Mouse (Mus musculus) embryonic stem cell, embryonic (primary cell): ENCODE results near the gene Blvrb.

Experiments used
- CTCF ChIA-PET, 4 experiments: fragments of 300-600 bp in 2 of 4; fragments of 350-600 bp in 2 of 4; sonication (Branson Sonifier 250); formaldehyde crosslinking; loops; one replicate each; lab custom pipeline; 2022; ENCODE audit warnings: inconsistent platforms in 2 of 4; lab: Charles Lee
- POLR2A ChIA-PET, 4 experiments: fragments of 300-600 bp in 2 of 4; fragments of 350-600 bp in 2 of 4; sonication (Branson Sonifier 250); formaldehyde crosslinking; loops; one replicate each; lab custom pipeline; 2022; ENCODE audit warnings: antibody characterized with exemption in 4 of 4, inconsistent platforms in 1 of 4; lab: Charles Lee

Blvrb gene

DNA sequence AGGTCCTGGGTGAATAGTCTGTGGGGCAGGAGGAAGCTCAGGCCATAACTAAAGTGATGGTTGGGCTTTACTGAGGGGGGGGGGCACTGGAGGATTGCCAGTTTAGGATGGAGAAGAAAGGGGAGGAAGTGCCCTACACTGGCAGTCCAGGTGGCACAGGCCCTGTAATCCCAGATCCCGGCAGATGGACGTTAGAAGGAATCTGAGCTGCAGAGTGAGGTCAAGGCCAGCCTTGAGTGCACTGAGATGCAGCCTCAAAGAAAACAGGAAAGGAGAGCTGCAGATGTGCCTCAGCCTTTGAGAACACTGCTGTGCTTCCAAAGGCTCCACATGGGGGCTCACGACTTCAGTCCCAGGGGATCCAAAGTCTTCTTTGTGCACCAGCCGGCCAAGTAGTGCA is 19.9 kb downstream of the Blvrb start:
- ChIA-PET CTCF (interaction anchor here in 2 of 4 experiments (0.6 to 0.7 kb wide), 4 partner anchors 10 to 221 kb away, joined by 3 to 5 read pairs (median 4); no protein-coding TSS in a partner anchor), POLR2A (interaction anchor here (0.6 to 1.5 kb wide), 15 partner anchors 19 to 705 kb away, joined by 3 to 5 read pairs (median 3); partner anchors contain the start of gene Sertad1 (in 2 of the 4))

DNA sequence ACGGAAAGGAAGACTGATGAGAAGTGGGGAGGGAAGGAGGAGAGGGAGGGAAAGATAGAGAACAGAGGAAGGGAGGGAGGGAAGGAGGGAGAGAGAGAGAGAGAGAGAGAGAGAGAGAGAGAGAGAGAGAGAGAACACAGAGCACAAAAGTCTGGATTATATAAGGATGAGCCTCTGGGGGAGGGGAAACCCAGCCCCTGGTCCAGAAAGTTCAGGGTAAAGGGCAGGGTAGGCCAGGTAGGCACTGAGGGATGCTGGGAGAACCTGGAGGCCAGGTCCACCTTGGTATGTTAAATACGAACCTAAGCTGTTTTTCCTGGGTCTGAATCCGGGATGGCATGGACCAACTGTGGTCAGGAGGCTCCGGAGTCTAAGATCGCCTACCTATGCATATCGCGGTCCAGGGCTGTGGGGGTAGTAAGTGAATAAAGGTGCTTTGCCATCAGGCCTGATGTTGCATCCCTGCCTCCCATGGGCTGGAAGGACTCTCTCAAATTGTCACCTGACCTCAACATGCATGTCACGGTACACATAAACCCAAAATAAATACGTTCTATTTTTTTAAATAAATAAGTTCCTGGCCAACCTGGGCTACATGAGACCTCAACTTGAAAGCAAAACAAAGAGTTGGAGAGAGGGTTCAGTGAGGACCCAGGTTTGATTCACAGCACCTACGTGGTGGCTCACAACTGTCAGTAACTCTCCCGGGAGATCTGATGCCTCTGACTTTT is 23.8 kb downstream of the Blvrb start:
- ChIA-PET POLR2A (interaction anchor here in 2 of 4 experiments (1.7 to 2.5 kb wide), 4 partner anchors 11 to 22 kb away, joined by 7 to 52 read pairs (median 14); partner anchors contain the start of gene Sertad1 (in 1 of the 2)), CTCF (interaction anchor here in 1 of 4 experiments (0.7 to 2.0 kb wide), 2 partner anchors 20 to 347 kb away, joined by 3 to 21 read pairs; no protein-coding TSS in a partner anchor)

DNA sequence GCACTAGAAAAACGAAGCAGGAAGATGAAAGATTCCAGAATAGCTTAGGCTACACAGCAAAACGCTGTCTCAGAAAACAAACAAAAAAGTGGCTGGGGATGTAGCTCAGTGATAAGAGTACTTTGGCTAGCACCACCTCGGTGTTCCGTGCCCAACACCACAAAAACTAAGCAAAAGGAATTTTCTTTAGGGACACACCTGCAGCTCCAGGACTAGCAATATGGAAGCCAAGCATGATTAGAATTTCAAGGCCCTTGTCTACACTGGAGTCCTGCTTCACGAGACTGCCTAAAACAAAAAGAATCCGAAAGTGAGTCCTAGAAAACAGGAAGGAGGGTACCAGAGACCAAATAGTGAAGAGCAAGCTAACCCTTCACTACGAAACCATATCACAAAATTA is 24.8 kb downstream of the Blvrb start:
- POLR2A ChIA-PET: interaction anchor here in 3 of 4 experiments (0.5 to 5.1 kb wide), 68 partner anchors 8 to 1721 kb away, joined by 3 to 79 read pairs (median 4); partner anchors contain the start of genes Sertad1 (in 3 of the 3), Blvrb (in 2 of the 3), Rab4b (in 2 of the 3) and Sptbn4 (in 2 of the 3)
- CTCF ChIA-PET: interaction anchor here (0.6 to 2.0 kb wide), 18 partner anchors 15 to 188 kb away, joined by 3 to 21 read pairs (median 3); partner anchors contain the start of gene Sertad1 (in 1 of the 4)

DNA sequence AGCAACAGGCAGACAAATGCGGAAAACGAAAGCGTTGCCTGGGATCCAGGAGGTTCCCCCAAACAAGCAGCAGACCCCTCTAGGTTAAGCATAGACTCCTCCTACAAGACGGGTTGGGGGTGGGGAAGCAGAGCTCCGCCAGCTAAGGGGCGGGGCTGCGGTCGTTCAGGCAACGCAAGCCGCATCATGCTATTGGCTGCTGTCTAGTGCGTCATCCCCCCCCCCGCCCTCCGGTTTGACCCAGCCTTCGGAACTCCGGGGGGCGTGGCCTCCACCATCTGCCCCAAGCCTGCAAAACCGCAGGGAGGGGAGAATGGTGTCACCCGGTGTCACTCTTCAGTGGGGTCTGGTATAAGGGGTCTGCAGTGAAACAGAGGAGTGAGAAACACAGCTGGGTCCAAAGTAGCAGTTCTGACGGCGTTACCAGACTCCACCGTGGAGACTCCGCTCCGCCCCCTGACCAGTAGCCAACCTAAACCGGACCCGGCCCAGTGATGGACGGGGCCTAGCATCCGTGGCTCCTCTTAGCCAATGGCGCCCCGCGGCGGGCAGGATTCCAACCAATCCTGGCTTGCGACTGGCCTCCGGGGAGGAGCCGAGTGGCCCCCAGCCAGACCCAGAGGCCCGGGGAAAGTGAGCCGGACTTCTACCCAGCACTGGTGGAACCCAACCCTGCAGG is 25.5 kb downstream of the Blvrb start, which contains the start of gene Sertad3:
Gene Sertad3, plus strand, starts transcription at position 613 of the 679 bp plus-strand sequence.
- ChIA-PET CTCF (interaction anchor here (0.6 to 2.0 kb wide), 21 partner anchors 14 to 189 kb away, joined by 3 to 21 read pairs (median 3); partner anchors contain the start of gene Sertad1 (in 1 of the 4)), POLR2A (interaction anchor here in 3 of 4 experiments (0.5 to 5.1 kb wide), 72 partner anchors 9 to 1722 kb away, joined by 3 to 79 read pairs (median 4); partner anchors contain the start of genes Sertad1 (in 3 of the 3), Blvrb (in 2 of the 3), Rab4b (in 2 of the 3) and Sptbn4 (in 2 of the 3))

DNA sequence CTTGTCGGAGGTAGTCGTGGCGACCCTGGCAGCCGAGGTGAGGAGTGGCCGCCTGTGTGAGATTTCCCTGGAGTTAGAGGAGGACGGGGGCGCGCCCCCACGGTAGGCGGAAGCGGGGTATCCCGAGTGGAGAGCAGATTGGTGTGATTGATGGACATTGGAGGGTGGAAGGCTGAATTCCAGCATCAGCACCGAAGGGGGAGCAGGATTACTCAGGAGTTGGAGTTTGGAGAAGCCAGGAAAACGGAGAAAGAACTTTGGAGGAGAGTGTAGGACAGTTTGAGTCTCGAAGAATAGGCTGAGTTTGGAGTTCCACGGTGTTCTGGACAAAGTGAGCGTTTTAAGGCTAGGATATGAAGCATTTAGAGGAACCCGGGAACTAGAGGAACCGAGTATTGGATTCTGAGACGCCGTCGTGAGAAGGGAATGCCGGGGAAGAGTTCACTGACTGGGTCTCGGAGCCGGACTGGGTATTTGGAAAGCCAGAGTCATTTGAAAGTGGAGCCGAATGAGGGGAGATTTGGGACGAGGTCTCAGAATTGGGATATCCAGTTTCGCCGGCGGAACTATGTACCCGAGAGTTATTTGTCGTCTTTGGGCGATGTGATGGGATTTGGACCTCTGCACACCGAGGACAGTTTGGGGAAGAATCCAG is 26.2 kb downstream of the Blvrb start:
- POLR2A ChIA-PET: interaction anchor here (0.6 to 5.1 kb wide), 87 partner anchors 8 to 876 kb away, joined by 3 to 179 read pairs (median 4); partner anchors contain the start of genes Blvrb (in 3 of the 4), Sertad1 (in 3 of the 4), Sptbn4 (in 3 of the 4) and Coq8b (in 2 of the 4)
- CTCF ChIA-PET: interaction anchor here (0.5 to 3.3 kb wide), 73 partner anchors 9 to 973 kb away, joined by 3 to 73 read pairs (median 4); partner anchors contain the start of genes Sertad1 (in 4 of the 4), Blvrb (in 2 of the 4), Akt2 (in 1 of the 4) and Coq8b (in 1 of the 4)

DNA sequence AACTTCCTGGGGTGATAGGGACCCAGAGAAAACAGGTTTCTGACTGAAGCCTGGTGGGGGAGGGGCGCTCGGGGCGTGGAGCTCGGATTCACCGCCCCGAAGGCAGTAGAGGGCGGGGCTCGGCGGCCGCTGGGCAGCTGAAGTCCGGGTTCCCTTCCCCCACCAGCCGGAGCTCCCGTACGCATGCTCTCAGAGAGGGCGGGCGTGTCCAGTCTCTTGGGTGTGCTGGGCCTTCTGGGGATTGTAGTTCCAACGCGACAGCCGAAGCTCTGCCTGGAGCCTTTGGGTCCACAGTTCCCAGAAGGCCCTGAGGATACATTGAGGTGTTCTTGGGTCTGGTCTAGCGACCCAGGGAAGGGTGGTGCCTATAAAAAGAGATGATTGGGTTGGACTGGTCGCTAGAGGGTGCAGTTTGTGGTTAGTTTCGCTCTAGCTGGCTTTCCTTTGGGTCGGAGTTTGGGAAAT is 26.7 kb downstream of the Blvrb start:
- POLR2A ChIA-PET: interaction anchor here (0.6 to 5.1 kb wide), 82 partner anchors 8 to 1505 kb away, joined by 3 to 179 read pairs (median 4); partner anchors contain the start of genes Blvrb (in 3 of the 4), Sertad1 (in 3 of the 4), Sptbn4 (in 3 of the 4) and Coq8b (in 2 of the 4)
- CTCF ChIA-PET: interaction anchor here (0.5 to 3.3 kb wide), 74 partner anchors 8 to 1730 kb away, joined by 3 to 73 read pairs (median 4); partner anchors contain the start of genes Sertad1 (in 4 of the 4), Blvrb (in 2 of the 4), Akt2 (in 1 of the 4) and Coq8b (in 1 of the 4)

DNA sequence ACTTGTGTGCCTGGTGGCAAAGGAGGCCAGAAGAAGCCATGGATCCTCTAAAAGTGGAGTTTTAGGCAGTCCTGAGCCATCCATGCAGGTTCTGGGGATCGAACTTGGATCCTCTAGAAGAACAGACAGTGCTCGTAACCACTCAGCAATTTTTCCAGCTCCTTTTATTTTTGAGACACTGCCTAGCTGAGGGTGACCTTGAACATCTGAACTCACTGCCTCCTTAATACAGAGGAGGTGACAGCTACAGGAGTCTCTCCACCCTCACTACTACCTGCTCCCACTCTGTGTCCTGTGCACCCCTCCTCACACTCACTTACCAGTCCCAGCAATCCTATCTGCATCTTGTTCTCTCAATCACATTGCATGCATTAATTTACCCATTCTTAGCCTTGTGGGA is 27.8 kb downstream of the Blvrb start:
- CTCF ChIA-PET: interaction anchor here (0.6 to 3.3 kb wide), 10 partner anchors 13 to 286 kb away, joined by 3 to 73 read pairs (median 4); partner anchors contain the start of gene Sertad1 (in 1 of the 4)
- POLR2A ChIA-PET: interaction anchor here in 3 of 4 experiments (1.2 to 5.1 kb wide), 13 partner anchors 10 to 143 kb away, joined by 3 to 179 read pairs (median 12); partner anchors contain the start of gene Sertad1 (in 3 of the 3)

DNA sequence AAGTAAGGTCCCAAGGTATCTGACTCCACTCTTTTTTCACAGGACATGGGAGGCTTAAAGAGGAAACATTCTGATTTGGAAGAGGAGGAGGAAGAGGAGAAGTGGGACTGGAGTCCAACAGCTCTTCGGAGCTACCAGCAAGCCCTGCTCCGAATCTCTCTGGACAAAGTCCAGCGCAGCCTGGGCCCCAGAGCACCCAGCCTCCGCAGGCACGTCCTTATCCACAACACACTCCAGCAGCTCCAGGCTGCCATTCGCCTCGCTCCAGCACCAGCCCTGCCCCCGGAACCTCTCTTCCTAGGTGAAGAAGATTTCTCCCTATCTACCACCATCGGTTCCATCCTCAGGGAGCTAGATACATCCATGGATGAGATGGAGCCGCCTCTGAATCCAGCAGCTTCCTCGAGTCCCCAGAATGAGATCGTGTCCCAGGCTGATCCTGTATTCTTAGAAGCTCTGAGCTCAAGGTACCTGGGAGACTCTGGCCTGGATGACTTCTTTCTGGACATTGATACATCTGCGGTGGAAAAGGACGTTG is 28.4 kb downstream of the Blvrb start:
- POLR2A ChIA-PET: interaction anchor here (0.6 to 5.1 kb wide), 15 partner anchors 10 to 144 kb away, joined by 3 to 179 read pairs (median 5); partner anchors contain the start of genes Sertad1 (in 3 of the 4) and Prx (in 1 of the 4)
- CTCF ChIA-PET: interaction anchor here (0.5 to 3.3 kb wide), 10 partner anchors 13 to 51 kb away, joined by 3 to 73 read pairs (median 4); partner anchors contain the start of genes Blvrb (in 1 of the 4), Sertad1 (in 1 of the 4) and Sptbn4 (in 1 of the 4)

DNA sequence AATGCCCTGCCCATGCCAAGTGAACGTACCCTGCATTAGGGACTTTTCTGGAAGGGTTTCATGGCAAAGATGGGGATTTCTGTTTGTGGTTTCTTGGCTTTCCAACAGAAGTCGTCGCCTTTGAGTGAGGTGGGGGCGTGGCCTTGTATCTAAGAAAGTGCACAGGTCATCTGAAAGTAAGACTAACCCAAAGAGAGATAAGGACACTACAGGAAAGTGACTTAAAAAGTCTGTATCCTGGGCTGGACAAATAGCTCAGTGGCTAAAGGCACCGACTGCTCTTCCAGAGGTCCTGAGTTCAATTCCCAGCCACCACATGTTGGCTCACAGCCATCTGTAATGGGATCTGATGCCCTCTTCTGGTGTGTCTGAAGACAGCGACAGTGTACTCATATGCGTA is 30.8 kb downstream of the Blvrb start:
- POLR2A ChIA-PET: interaction anchor here in 3 of 4 experiments (0.6 to 17.5 kb wide), 5 partner anchors 8 to 25 kb away, joined by 3 to 551 read pairs (median 3); partner anchors contain the start of genes Prx (in 2 of the 3) and Sertad1 (in 2 of the 3)

DNA sequence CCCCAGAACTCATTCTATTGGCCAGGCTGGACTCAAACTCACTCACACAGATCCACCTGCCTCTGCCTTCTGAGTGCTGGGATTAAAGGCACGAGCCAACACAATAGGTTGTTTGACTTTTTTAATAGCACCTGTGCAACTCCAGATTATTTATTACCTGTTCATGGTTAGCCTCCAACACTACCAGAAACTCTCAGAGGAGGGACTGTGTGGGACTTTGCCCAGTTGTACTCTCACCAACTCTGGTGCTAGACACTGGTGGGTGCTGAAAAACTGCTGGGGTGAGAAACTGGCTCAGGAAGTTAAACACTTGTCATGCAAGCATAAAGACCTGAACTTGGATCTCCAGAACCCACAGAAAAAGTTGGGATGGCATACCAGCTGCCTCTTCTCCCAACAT is 32.0 kb downstream of the Blvrb start:
- POLR2A ChIA-PET: interaction anchor here in 3 of 4 experiments (1.0 to 17.5 kb wide), 5 partner anchors 11 to 24 kb away, joined by 3 to 551 read pairs (median 5); partner anchors contain the start of gene Prx (in 2 of the 3)
- CTCF ChIA-PET: interaction anchor here in 1 of 4 experiments (0.6 to 5.1 kb wide), 4 partner anchors 11 to 59 kb away, joined by 3 to 25 read pairs (median 4); no protein-coding TSS in a partner anchor

More for the DNA sequence above, 30.8 kb downstream of the Blvrb start:
- CTCF ChIA-PET: interaction anchor here in 1 of 4 experiments (5.1 kb wide), 1 partner anchor 13 kb away, joined by 25 read pairs; no protein-coding TSS in a partner anchor

DNA sequence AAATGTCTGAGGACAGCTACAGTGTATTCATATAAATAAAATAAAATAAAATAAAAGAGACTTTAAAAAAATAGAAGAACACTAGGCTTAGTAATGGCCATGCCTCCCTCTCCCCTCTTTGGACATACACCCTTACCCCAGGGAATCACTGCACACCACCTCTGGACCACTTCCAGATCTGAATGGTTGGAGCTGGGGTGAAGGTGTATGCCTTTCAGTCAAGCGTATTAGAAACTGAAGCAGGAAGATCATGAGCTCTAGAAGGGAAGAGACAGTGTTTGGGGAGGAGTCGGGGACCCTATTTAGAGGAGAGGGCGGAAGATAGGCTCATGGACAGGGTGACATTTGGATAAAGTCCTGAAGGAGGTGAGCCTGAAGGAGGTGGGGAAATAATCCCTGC is 32.7 kb downstream of the Blvrb start:
- ChIA-PET POLR2A (interaction anchor here in 3 of 4 experiments (0.6 to 17.5 kb wide), 13 partner anchors 8 to 49 kb away, joined by 3 to 551 read pairs (median 4); partner anchors contain the start of gene Prx (in 2 of the 3)), CTCF (interaction anchor here in 2 of 4 experiments (0.7 to 5.1 kb wide), 7 partner anchors 10 to 47 kb away, joined by 3 to 25 read pairs (median 4); no protein-coding TSS in a partner anchor)

DNA sequence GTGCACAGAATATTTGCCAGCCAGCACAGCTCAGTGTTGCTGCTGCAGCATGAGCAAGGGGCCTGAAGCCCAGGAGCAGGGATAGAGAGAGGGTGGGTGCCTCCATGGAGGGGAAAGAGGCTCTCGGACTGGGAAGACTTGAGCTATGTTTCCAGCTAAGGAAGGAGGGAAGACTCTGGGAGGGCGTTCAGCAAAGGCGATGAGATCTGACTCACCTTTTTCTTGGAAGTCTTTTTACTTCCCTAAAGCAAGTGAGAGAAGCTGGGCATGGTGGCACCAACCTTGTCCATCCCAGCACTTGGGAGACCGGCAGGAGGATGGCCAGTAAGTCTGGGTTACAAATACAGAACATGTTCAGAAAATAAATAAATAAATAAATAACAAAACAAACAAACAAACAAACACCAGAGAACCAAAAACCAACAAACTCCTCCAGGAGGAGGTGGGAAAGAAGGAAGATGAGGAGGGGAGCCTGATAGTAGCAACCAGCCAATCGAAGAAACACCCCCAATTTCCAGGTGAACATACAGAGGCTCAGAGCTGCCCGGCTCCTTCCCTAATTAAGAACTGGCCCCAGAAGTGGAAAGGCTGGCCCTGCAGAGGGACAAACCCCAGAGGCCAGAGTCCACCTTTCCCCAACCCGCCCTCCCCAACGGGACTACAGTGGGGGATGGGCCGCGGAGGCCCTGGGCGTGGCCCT is 33.3 kb downstream of the Blvrb start:
- ChIA-PET CTCF (interaction anchor here in 2 of 4 experiments (0.6 to 5.1 kb wide), 9 partner anchors 10 to 52 kb away, joined by 3 to 25 read pairs (median 4); no protein-coding TSS in a partner anchor), POLR2A (interaction anchor here (0.6 to 17.5 kb wide), 16 partner anchors 8 to 48 kb away, joined by 3 to 551 read pairs (median 4); partner anchors contain the start of genes Prx (in 2 of the 4) and Sertad3 (in 1 of the 4))

DNA sequence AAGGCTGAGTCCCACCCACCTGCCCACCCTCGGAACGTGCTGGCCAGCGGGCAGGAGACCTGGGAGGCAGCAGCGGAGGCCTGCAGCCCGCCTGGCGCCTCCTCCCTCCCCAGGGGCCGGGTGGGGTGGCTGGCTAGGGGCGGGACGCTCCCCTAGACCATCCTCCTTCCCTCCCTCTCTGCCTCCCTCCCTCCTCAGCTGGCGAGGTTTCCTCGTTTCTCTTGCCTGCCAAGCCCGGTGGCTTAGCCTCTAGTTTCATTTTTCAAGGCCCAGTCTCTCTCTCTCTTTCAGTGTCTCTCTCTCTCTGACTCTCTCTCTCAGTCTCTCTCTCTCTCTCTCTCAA is 33.8 kb downstream of the Blvrb start:
- ChIA-PET POLR2A (interaction anchor here (0.6 to 17.5 kb wide), 12 partner anchors 7 to 699 kb away, joined by 3 to 551 read pairs (median 4); partner anchors contain the start of genes Prx (in 2 of the 4) and Sertad3 (in 1 of the 4)), CTCF (interaction anchor here in 2 of 4 experiments (0.6 to 5.1 kb wide), 5 partner anchors 9 to 52 kb away, joined by 3 to 25 read pairs (median 5); no protein-coding TSS in a partner anchor)

DNA sequence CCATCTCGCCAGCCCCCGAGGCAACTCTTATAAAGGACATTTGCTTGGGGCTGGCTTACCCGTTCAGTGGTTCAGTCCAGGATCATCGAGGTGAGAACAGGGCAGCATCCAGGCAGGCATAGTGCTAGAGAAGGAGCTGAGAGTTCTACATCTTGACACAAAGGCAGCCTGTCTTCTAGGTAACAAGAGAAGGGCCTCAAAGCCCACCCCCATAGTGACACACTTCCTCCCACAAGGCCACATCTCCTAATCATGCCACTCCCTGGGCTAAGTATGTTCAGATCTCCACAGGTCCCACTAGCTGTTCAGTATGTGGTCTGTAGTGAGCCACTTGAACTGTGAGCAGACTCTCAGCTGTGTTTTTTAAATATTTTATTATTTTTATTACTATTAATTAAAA is 36.1 kb downstream of the Blvrb start:
- POLR2A ChIA-PET: interaction anchor here in 3 of 4 experiments (0.7 to 17.5 kb wide), 15 partner anchors 8 to 1435 kb away, joined by 3 to 551 read pairs (median 4); partner anchors contain the start of genes Prx (in 2 of the 3), Sertad3 (in 2 of the 3), Shkbp1 (in 1 of the 3) and Zfp607b (in 1 of the 3)
- CTCF ChIA-PET: interaction anchor here in 2 of 4 experiments (0.8 to 5.2 kb wide), 2 partner anchors 9 to 43 kb away, joined by 3 to 62 read pairs (median 6); no protein-coding TSS in a partner anchor
